Mouse (Mus musculus): ENCODE data around the gene Rnaseh2a. TPM values are rescaled to one million over a fixed set of nuclear protein-coding genes. Genes with fewer than 3 reads are reported as not detected.

Gene Rnaseh2a
- polyA plus RNA-seq, 1 experiment from 2014 or later, result 108 TPM

DNA sequence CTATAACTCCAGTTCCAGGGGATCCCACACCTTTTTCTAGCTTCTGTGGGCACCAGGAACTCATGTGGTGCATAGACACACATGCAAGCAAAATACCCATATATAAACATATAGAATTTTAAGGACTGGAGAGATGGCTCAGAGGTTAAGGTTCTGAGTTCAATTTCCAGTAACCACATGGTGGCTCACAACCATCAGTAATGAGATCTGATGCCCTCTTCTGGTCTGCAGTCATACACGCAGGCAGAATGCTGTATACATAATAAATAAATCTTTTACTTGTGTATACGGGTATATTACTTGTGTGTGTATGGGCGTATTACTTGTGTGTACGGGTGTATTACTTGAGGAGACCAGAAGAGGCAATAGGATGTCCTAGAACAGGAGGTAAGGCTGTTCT lies 5.6 kb downstream of the Rnaseh2a start:
- Histone ChIP-seq H3K36me3 (ENCODE audit: control insufficient read depth, insufficient read depth, low read length) (no peaks in the 10 kb centered on the region), H3K4me1 (ENCODE audit: control insufficient read depth, insufficient read depth, low read length) (peaks cover 19% of the 10 kb centered on the region), H3K27ac (ENCODE audit: low read length) (no peak overlapping the region), H3K4me2 (ENCODE audit: low read depth, low read length) (no peak overlapping the region), H3K9me3 (replicated peaks; ENCODE audit: control insufficient read depth, low read length) (no peaks in the 10 kb centered on the region), H3K9ac (ENCODE audit: low read length) (no peak overlapping the region), H3K27me3 (ENCODE audit: control insufficient read depth, insufficient read depth, low read length) (no peaks in the 10 kb centered on the region), H3K4me3 (replicated peaks; ENCODE audit: low read length) (no peak overlapping the region)
- no peak for ATAC-seq (ENCODE audit: insufficient read depth, low FRiP score)
- 84% methylated on average over 4 of the region's 4 CpGs for WGBS

DNA sequence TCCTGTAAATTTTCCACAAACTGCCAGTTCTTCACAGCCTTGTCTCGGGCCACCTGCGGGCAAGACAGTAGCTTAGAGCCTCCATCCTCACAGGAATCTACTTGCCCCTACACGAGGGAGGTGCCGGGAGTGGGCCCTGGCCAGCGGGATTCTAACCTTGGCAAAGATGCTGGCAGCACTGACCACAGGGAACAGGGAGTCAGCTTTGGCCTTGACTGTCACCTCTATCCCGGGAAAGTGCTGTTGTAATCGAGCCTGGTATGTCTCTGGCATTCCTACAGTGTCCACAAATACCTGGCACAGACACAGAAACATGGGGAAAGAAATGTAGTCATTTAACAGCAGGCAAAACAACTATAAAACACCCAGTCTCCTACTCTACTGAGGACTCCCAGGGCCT lies 9.8 kb downstream of the Rnaseh2a start:
- Histone ChIP-seq H3K27me3 (ENCODE audit: control insufficient read depth, insufficient read depth, low read length) (no peaks in the 10 kb centered on the region), H3K27ac (ENCODE audit: low read length) (no peak overlapping the region), H3K9ac (ENCODE audit: low read length) (no peak overlapping the region), H3K4me2 (ENCODE audit: low read depth, low read length) (no peak overlapping the region), H3K4me1 (ENCODE audit: control insufficient read depth, insufficient read depth, low read length) (no peaks in the 10 kb centered on the region; the same call in 1 of the 2 replicates), H3K4me3 (replicated peaks; ENCODE audit: low read length) (no peak overlapping the region), H3K36me3 (ENCODE audit: control insufficient read depth, insufficient read depth, low read length) (peaks cover 8% of the 10 kb centered on the region; the same call in 1 of the 2 replicates), H3K9me3 (replicated peaks; ENCODE audit: control insufficient read depth, low read length) (no peaks in the 10 kb centered on the region)
- no peak for ATAC-seq (ENCODE audit: insufficient read depth, low FRiP score)
- WGBS, result 85% methylated on average over 7 of the region's 7 CpGs

DNA sequence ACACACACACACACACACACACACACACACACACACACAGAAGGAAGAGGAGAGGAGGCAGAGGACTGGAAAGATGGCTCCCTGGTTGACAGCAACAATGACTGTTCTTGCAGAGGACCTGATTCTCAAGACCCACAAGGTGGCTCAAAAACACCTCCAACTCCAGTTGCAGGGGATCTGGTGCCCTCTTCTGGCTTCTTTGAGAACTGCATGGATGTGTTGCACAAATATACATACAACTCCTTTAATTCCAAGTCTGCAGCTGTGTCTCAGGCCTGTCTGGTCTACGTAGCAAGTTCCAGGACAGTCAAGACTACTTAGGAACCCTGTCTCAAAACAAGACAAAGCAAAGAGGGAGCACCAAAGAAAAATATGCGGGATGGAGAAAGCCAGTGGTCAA lies 12.8 kb downstream of the Rnaseh2a start:
- Histone ChIP-seq H3K9me3 (replicated peaks; ENCODE audit: control insufficient read depth, low read length) (no peaks in the 10 kb centered on the region), H3K9ac (ENCODE audit: low read length) (no peak overlapping the region), H3K4me3 (replicated peaks; ENCODE audit: low read length) (no peak overlapping the region), H3K4me2 (ENCODE audit: low read depth, low read length) (no peak overlapping the region), H3K27me3 (ENCODE audit: control insufficient read depth, insufficient read depth, low read length) (no peaks in the 10 kb centered on the region), H3K4me1 (ENCODE audit: control insufficient read depth, insufficient read depth, low read length) (no peaks in the 10 kb centered on the region), H3K27ac (ENCODE audit: low read length) (no peak overlapping the region), H3K36me3 (ENCODE audit: control insufficient read depth, insufficient read depth, low read length) (peaks cover 8% of the 10 kb centered on the region; the same call in 1 of the 2 replicates)
- 49% methylated on average over 2 of the region's 2 CpGs for WGBS
- no peak for ATAC-seq (ENCODE audit: insufficient read depth, low FRiP score)

DNA sequence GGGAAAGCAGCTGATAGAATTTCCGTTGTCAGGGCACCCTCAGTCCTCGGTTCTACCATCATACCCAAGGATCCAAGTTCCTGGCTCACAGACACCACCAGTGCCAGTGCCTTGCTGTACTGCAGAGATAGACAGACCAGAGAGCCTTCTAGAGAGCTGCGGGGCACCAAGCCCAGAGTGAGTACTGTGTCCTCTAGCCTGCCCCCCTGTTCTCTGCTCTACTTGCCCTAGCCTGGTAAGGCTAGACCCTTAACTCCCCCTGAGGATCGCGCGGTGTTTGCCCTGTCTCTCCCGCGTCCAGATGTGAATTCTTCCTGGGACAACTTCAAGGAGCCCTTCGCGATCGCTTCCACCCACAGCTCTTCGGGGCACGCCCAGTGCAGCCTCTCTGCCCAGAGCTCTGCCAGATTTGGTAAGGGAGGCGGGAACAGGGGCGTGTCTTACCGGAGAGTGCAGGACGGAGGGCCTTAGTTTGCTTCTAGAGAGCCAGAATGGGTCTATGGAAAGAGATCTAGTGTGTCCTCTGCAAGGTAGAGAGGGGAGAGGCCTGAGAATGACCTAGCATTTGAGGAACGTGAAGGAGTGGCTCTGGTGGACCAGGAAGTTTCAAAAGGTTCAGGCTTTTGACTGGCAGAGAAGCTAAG lies 16.8 kb downstream of the Rnaseh2a start:
- H3K4me3 ChIP-seq (replicated peaks; ENCODE audit: low read length), result no peak overlapping the region
- H3K9me3 ChIP-seq (replicated peaks; ENCODE audit: control insufficient read depth, low read length), result no peaks in the 10 kb centered on the region
- no peak for ATAC-seq (ENCODE audit: insufficient read depth, low FRiP score)
- H3K36me3 ChIP-seq (ENCODE audit: control insufficient read depth, insufficient read depth, low read length), result peaks cover 3% of the 10 kb centered on the region; the same call in 1 of the 2 replicates
- H3K27ac ChIP-seq (ENCODE audit: low read length), result no peak overlapping the region
- peaks cover 17% of the 10 kb centered on the region for H3K27me3 ChIP-seq (ENCODE audit: control insufficient read depth, insufficient read depth, low read length)
- H3K4me1 ChIP-seq (ENCODE audit: control insufficient read depth, insufficient read depth, low read length), result no peaks in the 10 kb centered on the region
- H3K4me2 ChIP-seq (ENCODE audit: low read depth, low read length), result peak overlapping the region; percentile 27
- H3K9ac ChIP-seq (ENCODE audit: low read length), result peak overlapping the region; percentile 8; the same call in 1 of the 2 replicates
- WGBS, result 7% methylated on average over 18 of the region's 18 CpGs

DNA sequence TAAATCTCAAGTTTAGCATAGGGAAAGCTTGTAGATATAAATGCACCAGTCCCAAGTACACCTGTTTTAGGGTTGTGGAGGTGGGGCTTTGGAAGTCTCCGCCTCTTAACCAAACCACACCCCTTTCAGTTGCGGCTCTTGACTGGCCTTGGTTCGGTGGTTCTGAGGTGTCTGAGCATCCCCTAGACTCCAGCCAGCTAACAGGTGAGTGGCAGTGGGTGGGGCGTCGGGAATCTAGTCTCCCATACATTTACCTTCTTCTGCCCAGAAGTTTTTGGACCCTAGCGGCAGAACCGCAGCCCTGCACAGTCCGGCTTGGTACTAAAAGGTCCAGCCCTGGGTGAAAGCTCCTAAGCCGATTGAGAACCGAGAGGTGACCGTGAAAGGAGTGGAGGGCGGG lies 19.8 kb downstream of the Rnaseh2a start:
- Histone ChIP-seq H3K27me3 (ENCODE audit: control insufficient read depth, insufficient read depth, low read length) (peaks cover 44% of the 10 kb centered on the region), H3K9ac (ENCODE audit: low read length) (no peak overlapping the region), H3K4me2 (ENCODE audit: low read depth, low read length) (no peak overlapping the region), H3K4me3 (replicated peaks; ENCODE audit: low read length) (no peak overlapping the region), H3K27ac (ENCODE audit: low read length) (no peak overlapping the region), H3K9me3 (replicated peaks; ENCODE audit: control insufficient read depth, low read length) (no peaks in the 10 kb centered on the region), H3K36me3 (ENCODE audit: control insufficient read depth, insufficient read depth, low read length) (no peaks in the 10 kb centered on the region), H3K4me1 (ENCODE audit: control insufficient read depth, insufficient read depth, low read length) (peaks cover 8% of the 10 kb centered on the region)
- whole genome bisulfite sequencing, result 27% methylated on average over 12 of the region's 12 CpGs
- no peak for ATAC-seq (ENCODE audit: insufficient read depth, low FRiP score)

DNA sequence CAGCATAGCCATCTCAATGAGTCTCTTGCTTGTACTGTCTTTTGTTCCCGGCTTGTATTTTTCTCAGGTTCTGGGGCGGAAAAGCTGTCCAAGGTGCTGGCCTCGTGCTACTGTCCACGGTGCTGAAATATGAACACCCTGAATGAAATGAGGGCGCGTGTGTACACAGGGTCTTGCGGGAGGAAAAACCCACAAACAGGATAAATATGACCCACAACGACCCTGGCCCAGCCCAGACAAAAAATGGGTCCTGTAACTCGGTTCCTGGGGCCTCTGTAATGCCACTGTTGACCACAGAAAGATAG lies 22.4 kb downstream of the Rnaseh2a start:
- H3K9me3 ChIP-seq (replicated peaks; ENCODE audit: control insufficient read depth, low read length), result no peaks in the 10 kb centered on the region
- no peak for ATAC-seq (ENCODE audit: insufficient read depth, low FRiP score)
- H3K27me3 ChIP-seq (ENCODE audit: control insufficient read depth, insufficient read depth, low read length), result peaks cover 58% of the 10 kb centered on the region

DNA sequence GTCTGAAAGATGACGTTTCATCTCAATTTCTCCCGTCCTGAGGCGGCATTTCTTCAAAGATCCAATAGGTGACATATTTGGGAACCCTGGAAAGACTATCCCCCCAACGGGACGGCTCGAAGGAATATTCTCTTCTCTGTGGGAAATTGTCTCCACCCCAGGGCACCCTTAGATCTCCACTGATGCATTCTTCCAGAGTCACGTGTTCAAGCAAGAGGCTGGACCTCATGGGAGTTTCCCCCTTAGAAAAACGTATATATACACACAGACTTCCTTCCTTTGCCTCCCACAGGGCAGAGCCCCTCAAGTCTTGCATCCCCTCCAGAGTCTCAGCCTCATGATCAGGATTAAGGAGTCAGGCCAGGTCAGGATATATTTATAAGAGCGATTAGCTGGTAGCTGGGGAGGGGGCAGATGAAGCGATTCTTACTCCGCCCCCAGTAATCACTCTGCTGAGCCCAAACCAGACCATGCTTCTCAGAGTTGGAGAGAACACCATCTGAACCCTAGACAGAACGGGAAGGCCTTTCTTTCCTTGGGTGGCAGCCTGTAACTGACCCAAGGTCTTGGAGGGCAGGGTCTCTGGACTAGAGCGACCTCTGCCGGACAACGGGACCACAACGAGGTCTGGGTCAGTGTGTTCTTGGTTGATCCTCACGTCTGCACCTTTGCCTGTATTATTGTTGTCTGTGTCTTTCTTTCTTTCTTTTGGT lies 22.9 kb downstream of the Rnaseh2a start, which contains the start of gene Rtbdn:
Gene Rtbdn (plus strand): TSS at position 464 of the 713 bp plus-strand sequence.
- no peaks in the 10 kb centered on the region for H3K9me3 ChIP-seq (replicated peaks; ENCODE audit: control insufficient read depth, low read length)
- peaks cover 58% of the 10 kb centered on the region for H3K27me3 ChIP-seq (ENCODE audit: control insufficient read depth, insufficient read depth, low read length)
- H3K4me1 ChIP-seq (ENCODE audit: control insufficient read depth, insufficient read depth, low read length), result peaks cover 8% of the 10 kb centered on the region
- H3K4me2 ChIP-seq (ENCODE audit: low read depth, low read length), result peak within 1 kb of the TSS; percentile 67
- no peak within 1 kb of the TSS for H3K27ac ChIP-seq (ENCODE audit: low read length)
- H3K4me3 ChIP-seq (replicated peaks; ENCODE audit: low read length), result peak within 1 kb of the TSS; percentile 50
- no peak; the same call in 1 of the 2 replicates for ATAC-seq (ENCODE audit: insufficient read depth, low FRiP score)
- no peaks in the 10 kb centered on the region for H3K36me3 ChIP-seq (ENCODE audit: control insufficient read depth, insufficient read depth, low read length)
- WGBS, result 9% methylated on average over 17 of the region's 17 CpGs
- peak within 1 kb of the TSS; percentile 57 for H3K9ac ChIP-seq (ENCODE audit: low read length)

More for the DNA sequence above, 22.4 kb downstream of the Rnaseh2a start:
- Histone ChIP-seq H3K27ac (ENCODE audit: low read length) (no peak overlapping the region), H3K36me3 (ENCODE audit: control insufficient read depth, insufficient read depth, low read length) (no peaks in the 10 kb centered on the region), H3K9ac (ENCODE audit: low read length) (no peak overlapping the region), H3K4me3 (replicated peaks; ENCODE audit: low read length) (no peak overlapping the region), H3K4me1 (ENCODE audit: control insufficient read depth, insufficient read depth, low read length) (peaks cover 8% of the 10 kb centered on the region), H3K4me2 (ENCODE audit: low read depth, low read length) (no peak overlapping the region)
- WGBS, result 11% methylated on average over 9 of the region's 9 CpGs

DNA sequence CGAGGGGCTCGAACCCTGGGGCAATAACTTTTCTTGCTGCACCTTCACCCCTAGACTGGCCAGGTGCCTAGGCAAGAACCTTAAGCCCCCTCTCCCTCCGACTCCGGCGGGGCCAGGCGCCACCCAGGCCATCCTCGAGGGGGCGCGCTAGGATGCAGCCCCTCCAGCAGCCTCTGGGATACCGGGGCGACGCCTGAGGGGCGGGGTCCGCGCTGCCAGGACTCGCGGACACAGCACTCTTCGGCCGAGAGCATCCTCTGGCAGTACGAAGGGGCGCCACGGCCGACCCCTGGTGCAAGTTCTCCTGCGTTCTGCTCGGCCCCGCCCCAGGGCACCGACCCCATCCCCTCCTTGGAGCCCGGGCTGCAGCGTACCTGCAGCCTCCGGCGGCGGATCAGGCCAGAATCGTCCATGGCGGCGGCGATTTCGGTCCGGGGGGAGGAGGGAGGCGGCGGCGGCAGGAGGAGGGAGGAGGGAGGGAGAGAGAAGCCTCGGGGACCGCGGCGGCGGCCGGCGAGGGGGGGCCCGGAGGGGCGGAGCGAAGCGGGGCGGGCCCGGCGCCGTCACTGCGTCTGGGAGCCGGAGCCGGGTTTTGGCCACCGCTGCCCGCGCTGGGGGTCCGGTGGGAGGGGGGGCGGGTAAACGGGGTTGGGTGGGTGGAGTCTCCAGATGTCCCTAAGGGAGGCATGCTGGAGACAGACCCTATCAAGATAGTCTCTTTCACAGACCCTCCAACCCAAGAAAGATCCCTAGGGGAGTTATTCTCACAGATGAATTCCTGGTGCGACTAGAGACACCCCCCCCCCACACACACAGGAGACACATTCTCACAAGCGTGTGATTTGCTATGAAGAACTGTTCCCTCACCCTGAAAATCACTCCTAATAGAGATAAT lies 23.7 kb downstream of the Rnaseh2a start:
- under 1% methylated on average over 49 of the region's 67 CpGs for WGBS
- Histone ChIP-seq H3K27ac (ENCODE audit: low read length) (no peak overlapping the region), H3K27me3 (ENCODE audit: control insufficient read depth, insufficient read depth, low read length) (peaks cover 54% of the 10 kb centered on the region), H3K4me3 (replicated peaks; ENCODE audit: low read length) (peak overlapping the region; percentile 50), H3K4me2 (ENCODE audit: low read depth, low read length) (peak overlapping the region; percentile 67), H3K9ac (ENCODE audit: low read length) (peak overlapping the region; percentile 57), H3K9me3 (replicated peaks; ENCODE audit: control insufficient read depth, low read length) (no peaks in the 10 kb centered on the region), H3K36me3 (ENCODE audit: control insufficient read depth, insufficient read depth, low read length) (no peaks in the 10 kb centered on the region), H3K4me1 (ENCODE audit: control insufficient read depth, insufficient read depth, low read length) (peaks cover 8% of the 10 kb centered on the region)
- no peak for ATAC-seq (ENCODE audit: insufficient read depth, low FRiP score)

DNA sequence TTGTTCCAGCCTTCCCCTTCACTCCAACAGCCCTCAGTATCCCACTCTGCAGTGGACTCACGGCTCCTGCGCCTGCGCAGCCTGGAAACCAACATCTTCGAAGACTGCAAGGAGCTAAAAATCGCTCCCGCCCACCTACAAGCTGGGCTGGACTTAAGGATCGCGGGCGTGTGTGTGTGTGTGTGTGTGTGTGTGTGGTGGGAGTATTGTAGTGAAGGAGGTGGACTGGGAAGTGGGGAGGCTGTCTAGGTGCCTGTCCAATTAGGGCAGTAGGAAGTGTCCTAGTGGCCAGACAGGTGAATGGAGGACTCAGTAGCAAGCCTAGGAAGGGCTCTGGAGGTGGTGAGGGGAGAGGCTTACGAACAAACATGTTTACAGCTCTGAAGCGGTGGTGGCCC lies 24.3 kb downstream of the Rnaseh2a start:
- no peak for ATAC-seq (ENCODE audit: insufficient read depth, low FRiP score)
- Histone ChIP-seq H3K9ac (ENCODE audit: low read length) (no peak overlapping the region), H3K27me3 (ENCODE audit: control insufficient read depth, insufficient read depth, low read length) (peaks cover 52% of the 10 kb centered on the region), H3K27ac (ENCODE audit: low read length) (no peak overlapping the region), H3K9me3 (replicated peaks; ENCODE audit: control insufficient read depth, low read length) (no peaks in the 10 kb centered on the region), H3K4me1 (ENCODE audit: control insufficient read depth, insufficient read depth, low read length) (peaks cover 8% of the 10 kb centered on the region), H3K36me3 (ENCODE audit: control insufficient read depth, insufficient read depth, low read length) (no peaks in the 10 kb centered on the region), H3K4me3 (replicated peaks; ENCODE audit: low read length) (no peak overlapping the region; the same call in 1 of the 2 replicates), H3K4me2 (ENCODE audit: low read depth, low read length) (no peak overlapping the region)
- WGBS, result 8% methylated on average over 11 of the region's 11 CpGs

All from stomach, embryonic 16.5 days (tissue).